Mouse (Mus musculus): ENCODE data around the gene Emc7. TPM values are rescaled to one million over a fixed set of nuclear protein-coding genes. Genes with fewer than 3 reads are reported as not detected.
A peak's percentile ranks its signal among the peaks of the same experiment; 100 is the strongest.
"Not testable (repeated sequence)": the region's sequence is repeated elsewhere in the genome, so short reads cannot be mapped to it uniquely, and the experiment has no call there.

Gene Emc7
- polyA plus RNA-seq, 1 experiment from 2014 or later: 24.6 TPM

DNA sequence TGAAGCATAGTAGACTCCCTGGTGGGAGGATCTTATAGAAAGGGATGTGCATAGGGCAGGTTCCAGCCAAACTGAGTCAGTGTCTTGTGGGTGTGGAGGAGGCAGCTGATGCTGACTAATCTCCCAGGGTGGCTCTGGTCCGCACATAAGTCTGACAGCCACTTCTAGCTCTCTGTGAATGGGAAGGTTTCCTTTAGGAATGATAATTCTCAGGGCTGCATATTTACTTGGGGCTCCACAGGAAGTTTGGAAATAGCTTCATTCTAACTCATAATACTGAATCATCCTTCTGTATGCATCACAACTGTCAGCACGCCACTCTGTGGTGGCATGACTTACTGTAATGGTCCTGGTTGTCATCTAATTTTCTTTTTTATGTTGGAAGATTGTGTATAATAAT is 11.3 kb upstream of the Emc7 start:
- H3K4me2 ChIP-seq (replicated peaks): no peak overlapping the region
- H3K9ac ChIP-seq: no peak overlapping the region
- no peaks in the 10 kb centered on the region for H3K4me1 ChIP-seq (replicated peaks; ENCODE audit: control insufficient read depth, insufficient read depth, low read length)
- H3K27ac ChIP-seq: no peak overlapping the region
- WGBS: 75% methylated on average over 2 of the region's 2 CpGs
- no peaks in the 10 kb centered on the region for H3K27me3 ChIP-seq (ENCODE audit: control insufficient read depth, insufficient read depth, low read length)
- no peak overlapping the region for H3K4me3 ChIP-seq (replicated peaks; ENCODE audit: low read length)
- ATAC-seq (ENCODE audit: low FRiP score) (no peak), DNase-seq (ENCODE audit: low spot score) (no peak)
- no peaks in the 10 kb centered on the region for H3K9me3 ChIP-seq (ENCODE audit: control insufficient read depth, low read length)
- no peaks in the 10 kb centered on the region for H3K36me3 ChIP-seq (replicated peaks; ENCODE audit: control insufficient read depth, insufficient read depth)

- no peak overlapping the region for H3K9ac ChIP-seq
- DNase-seq (ENCODE audit: low spot score): no peak
- H3K4me2 ChIP-seq (replicated peaks): no peak overlapping the region
- H3K4me3 ChIP-seq (replicated peaks; ENCODE audit: low read length): no peak overlapping the region
- H3K27me3 ChIP-seq (ENCODE audit: control insufficient read depth, insufficient read depth, low read length): no peaks in the 10 kb centered on the region
- H3K9me3 ChIP-seq (ENCODE audit: control insufficient read depth, low read length): no peaks in the 10 kb centered on the region
- no peak overlapping the region for H3K27ac ChIP-seq
- H3K4me1 ChIP-seq (replicated peaks; ENCODE audit: control insufficient read depth, insufficient read depth, low read length): no peaks in the 10 kb centered on the region
- ATAC-seq (ENCODE audit: low FRiP score): no peak
- no peaks in the 10 kb centered on the region for H3K36me3 ChIP-seq (replicated peaks; ENCODE audit: control insufficient read depth, insufficient read depth)
Observed at GRCm38 (mm10) chr2:112445511-112445910, 9.3 kb upstream of the Emc7 start.

DNA sequence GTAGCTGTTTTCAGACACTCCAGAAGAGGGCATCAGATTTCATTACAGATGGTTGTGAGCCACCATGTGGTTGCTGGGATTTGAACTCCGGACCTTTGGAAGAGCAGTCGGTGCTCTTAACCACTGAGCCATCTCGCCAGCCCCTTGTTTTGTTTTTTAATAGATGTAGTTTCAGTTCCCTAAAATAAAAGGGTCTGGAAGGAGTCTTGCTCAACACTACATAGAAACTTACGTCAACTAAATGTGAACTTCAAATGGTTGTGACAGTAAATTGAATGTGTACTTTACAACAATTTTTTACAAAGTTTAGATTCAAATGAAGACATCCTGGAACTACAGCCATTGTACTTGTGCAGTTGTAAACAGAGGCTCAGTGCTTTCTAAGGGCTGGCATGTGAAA is 6.8 kb upstream of the Emc7 start:
- not testable (repeated sequence) for H3K9me3 ChIP-seq (ENCODE audit: control insufficient read depth, low read length); ATAC-seq (ENCODE audit: low FRiP score); H3K9ac ChIP-seq; H3K4me3 ChIP-seq (replicated peaks; ENCODE audit: low read length); H3K27me3 ChIP-seq (ENCODE audit: control insufficient read depth, insufficient read depth, low read length); H3K4me2 ChIP-seq (replicated peaks); H3K4me1 ChIP-seq (replicated peaks; ENCODE audit: control insufficient read depth, insufficient read depth, low read length); H3K27ac ChIP-seq; DNase-seq (ENCODE audit: low spot score); H3K36me3 ChIP-seq (replicated peaks; ENCODE audit: control insufficient read depth, insufficient read depth)
- WGBS: 79% methylated on average over 4 of the region's 4 CpGs

- Histone ChIP-seq H3K36me3 (replicated peaks; ENCODE audit: control insufficient read depth, insufficient read depth) (no peaks in the 10 kb centered on the region), H3K4me3 (replicated peaks; ENCODE audit: low read length) (no peak overlapping the region), H3K4me1 (replicated peaks; ENCODE audit: control insufficient read depth, insufficient read depth, low read length) (no peaks in the 10 kb centered on the region), H3K9ac (no peak overlapping the region), H3K27me3 (ENCODE audit: control insufficient read depth, insufficient read depth, low read length) (no peaks in the 10 kb centered on the region), H3K9me3 (ENCODE audit: control insufficient read depth, low read length) (no peaks in the 10 kb centered on the region), H3K4me2 (replicated peaks) (no peak overlapping the region), H3K27ac (no peak overlapping the region)
- no peak for DNase-seq (ENCODE audit: low spot score)
- ATAC-seq (ENCODE audit: low FRiP score): no peak
Observed at GRCm38 (mm10) chr2:112448510-112449059, 6.2 kb upstream of the Emc7 start.

GRCm38 (mm10) chr2:112449597-112450296 is 5.0 kb upstream of the Emc7 start:
- Histone ChIP-seq H3K4me3 (replicated peaks; ENCODE audit: low read length) (no peak overlapping the region), H3K4me2 (replicated peaks) (no peak overlapping the region), H3K9me3 (ENCODE audit: control insufficient read depth, low read length) (no peaks in the 10 kb centered on the region), H3K9ac (no peak overlapping the region), H3K27ac (no peak overlapping the region), H3K4me1 (replicated peaks; ENCODE audit: control insufficient read depth, insufficient read depth, low read length) (peaks cover 3% of the 10 kb centered on the region; the same call in 1 of the 2 replicates), H3K27me3 (ENCODE audit: control insufficient read depth, insufficient read depth, low read length) (no peaks in the 10 kb centered on the region), H3K36me3 (replicated peaks; ENCODE audit: control insufficient read depth, insufficient read depth) (no peaks in the 10 kb centered on the region)
- DNase-seq (ENCODE audit: low spot score): peak; percentile 28
- 32% methylated on average over 4 of the region's 4 CpGs for WGBS
- no peak for ATAC-seq (ENCODE audit: low FRiP score)

- H3K9me3 ChIP-seq (ENCODE audit: control insufficient read depth, low read length); DNase-seq (ENCODE audit: low spot score); H3K9ac ChIP-seq; H3K4me3 ChIP-seq (replicated peaks; ENCODE audit: low read length); H3K4me2 ChIP-seq (replicated peaks); ATAC-seq (ENCODE audit: low FRiP score); H3K27me3 ChIP-seq (ENCODE audit: control insufficient read depth, insufficient read depth, low read length); H3K27ac ChIP-seq; H3K36me3 ChIP-seq (replicated peaks; ENCODE audit: control insufficient read depth, insufficient read depth): not testable (repeated sequence)
- peaks cover 13% of the 10 kb centered on the region; the same call in 1 of the 2 replicates for H3K4me1 ChIP-seq (replicated peaks; ENCODE audit: control insufficient read depth, insufficient read depth, low read length)
Observed at GRCm38 (mm10) chr2:112452513-112452912, 2.3 kb upstream of the Emc7 start.

DNA sequence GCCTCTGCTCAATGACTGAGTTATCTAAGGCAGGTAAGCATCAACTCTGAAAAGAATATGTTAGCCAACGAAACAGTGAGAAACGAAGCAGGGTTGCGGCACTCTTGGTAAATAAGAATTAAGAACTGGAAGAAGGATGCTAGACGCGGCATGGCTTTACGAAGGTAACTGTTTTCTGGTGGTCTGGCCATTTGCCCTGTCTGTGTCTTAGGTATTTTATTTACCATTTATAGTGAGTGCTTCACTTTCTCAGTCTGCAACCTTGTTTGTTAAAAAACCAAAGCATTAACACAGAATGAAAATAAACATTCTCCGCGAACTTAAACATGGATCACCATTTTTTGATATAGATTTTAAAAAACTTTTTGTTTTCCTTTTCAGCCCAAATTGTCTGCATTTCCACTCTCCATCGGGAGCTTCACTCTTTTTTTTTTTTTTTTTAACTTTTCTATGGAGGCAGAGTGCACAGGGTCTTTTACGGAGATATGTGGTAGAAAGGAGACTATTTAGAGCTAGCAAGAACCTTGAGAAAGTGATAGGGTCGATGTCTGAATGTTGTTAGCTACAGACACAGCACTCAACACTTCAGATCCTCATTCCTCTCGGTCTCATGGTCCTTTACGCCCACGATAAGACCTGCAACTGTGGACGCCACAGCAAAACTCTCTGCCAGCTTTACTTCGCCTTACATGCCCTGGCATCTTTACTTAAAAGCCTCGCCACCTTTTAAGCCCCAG is 504 bp upstream of the Emc7 start:
- no peaks in the 10 kb centered on the region for H3K36me3 ChIP-seq (replicated peaks; ENCODE audit: control insufficient read depth, insufficient read depth)
- ATAC-seq (ENCODE audit: low FRiP score) (peak; percentile 79), DNase-seq (ENCODE audit: low spot score) (no peak)
- peak overlapping the region; percentile 70 for H3K4me2 ChIP-seq (replicated peaks)
- H3K4me3 ChIP-seq (replicated peaks; ENCODE audit: low read length): peak overlapping the region; percentile 71
- H3K9ac ChIP-seq: peak overlapping the region; percentile 85
- no peaks in the 10 kb centered on the region for H3K27me3 ChIP-seq (ENCODE audit: control insufficient read depth, insufficient read depth, low read length)
- no peaks in the 10 kb centered on the region for H3K9me3 ChIP-seq (ENCODE audit: control insufficient read depth, low read length)
- WGBS: 29% methylated on average over 17 of the region's 17 CpGs
- peak overlapping the region; percentile 61 for H3K27ac ChIP-seq
- H3K4me1 ChIP-seq (replicated peaks; ENCODE audit: control insufficient read depth, insufficient read depth, low read length): peaks cover 13% of the 10 kb centered on the region; the same call in 1 of the 2 replicates

DNA sequence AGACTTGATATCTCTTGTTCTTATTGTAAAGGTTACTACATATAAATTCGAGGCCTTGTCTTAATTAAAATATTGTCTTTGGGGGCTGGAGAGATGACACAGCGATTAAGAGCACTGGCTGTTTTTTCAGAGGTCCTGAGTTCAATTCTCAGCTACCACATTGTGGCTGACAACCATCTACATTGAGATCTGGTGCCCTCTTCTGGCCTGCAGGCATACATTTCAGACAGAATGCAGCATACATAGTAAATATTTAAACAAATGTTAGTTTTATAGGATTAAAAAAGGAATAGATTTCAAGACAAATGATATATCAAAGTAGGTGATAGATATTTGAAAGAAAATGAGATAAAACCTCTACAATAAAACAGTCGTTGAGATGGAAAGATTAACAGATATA is 5.8 kb downstream of the Emc7 start:
- 93% methylated on average over 3 of the region's 3 CpGs for WGBS
- peaks cover 9% of the 10 kb centered on the region; the same call in 1 of the 2 replicates for H3K4me1 ChIP-seq (replicated peaks; ENCODE audit: control insufficient read depth, insufficient read depth, low read length)
- H3K27me3 ChIP-seq (ENCODE audit: control insufficient read depth, insufficient read depth, low read length): no peaks in the 10 kb centered on the region
- no peak overlapping the region for H3K4me2 ChIP-seq (replicated peaks)
- ATAC-seq (ENCODE audit: low FRiP score) (no peak), DNase-seq (ENCODE audit: low spot score) (no peak)
- H3K9me3 ChIP-seq (ENCODE audit: control insufficient read depth, low read length): no peaks in the 10 kb centered on the region
- no peak overlapping the region for H3K27ac ChIP-seq
- H3K4me3 ChIP-seq (replicated peaks; ENCODE audit: low read length): no peak overlapping the region
- no peak overlapping the region for H3K9ac ChIP-seq
- H3K36me3 ChIP-seq (replicated peaks; ENCODE audit: control insufficient read depth, insufficient read depth): peaks cover 38% of the 10 kb centered on the region

DNA sequence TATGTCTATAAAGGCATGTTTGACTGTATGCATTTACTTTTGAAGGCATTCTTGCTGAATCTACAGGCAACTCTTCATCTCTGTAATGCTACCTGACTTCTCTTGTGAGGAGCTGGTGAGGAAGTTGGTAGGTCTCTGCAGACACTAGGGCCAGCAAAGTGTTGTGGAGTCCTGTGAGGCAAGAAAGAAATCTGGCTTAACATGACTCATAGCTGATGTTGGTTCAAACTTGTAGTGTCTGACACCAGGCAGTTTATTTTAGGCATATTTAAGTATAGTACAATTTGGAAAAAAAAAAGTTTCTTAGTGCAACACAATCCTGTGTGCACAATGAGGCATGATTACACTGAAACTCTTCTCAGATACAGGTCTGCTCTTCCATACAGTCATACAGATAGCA is 14.7 kb downstream of the Emc7 start:
- H3K9ac ChIP-seq: no peak overlapping the region
- no peak overlapping the region for H3K4me3 ChIP-seq (replicated peaks; ENCODE audit: low read length)
- no peak overlapping the region for H3K4me2 ChIP-seq (replicated peaks)
- DNase-seq (ENCODE audit: low spot score) (no peak), ATAC-seq (ENCODE audit: low FRiP score) (no peak)
- H3K27ac ChIP-seq: no peak overlapping the region
- no peaks in the 10 kb centered on the region for H3K27me3 ChIP-seq (ENCODE audit: control insufficient read depth, insufficient read depth, low read length)
- no peaks in the 10 kb centered on the region for H3K9me3 ChIP-seq (ENCODE audit: control insufficient read depth, low read length)
- H3K4me1 ChIP-seq (replicated peaks; ENCODE audit: control insufficient read depth, insufficient read depth, low read length): no peaks in the 10 kb centered on the region
- H3K36me3 ChIP-seq (replicated peaks; ENCODE audit: control insufficient read depth, insufficient read depth): peaks cover 54% of the 10 kb centered on the region

Data from hindbrain, embryonic 14.5 days (tissue).